Mouse (Mus musculus) left cerebral cortex, adult 18-20 months (tissue): ENCODE data around the gene B630019K06Rik. TPM values are rescaled to one million over a fixed set of nuclear protein-coding genes. Genes with fewer than 3 reads are reported as not detected.
"Not testable (repeated sequence)": the region's sequence is repeated elsewhere in the genome, so short reads cannot be mapped to it uniquely, and the experiment has no call there.

Experiments used
- DNase-seq, 2 experiments: peaks; one replicate each; pipeline ENCODE4 v3.0.0; 2021 to 2022; ENCODE audit warnings: low spot score in 2 of 2, mixed read lengths in 1 of 2
- long read RNA-seq, 2 experiments: library from polyadenylated mRNA; stranded (forward); transcript quantifications; one replicate each; pipeline ENCODE4 v2.0.0; 2021
- total RNA-seq, 2 experiments: library from RNA; stranded (reverse); gene quantifications; 2 replicates each; pipeline ENCODE4 v1.2.3; 2021

B630019K06Rik gene
- total RNA-seq, result 10 to 100 TPM; 32.4 to 35.7 TPM
- long read RNA-seq, experiment 1, transcript B630019K06Rik-201 (1 exons, 2,583 nt), result major isoform, 67 of 67 reads
- long read RNA-seq, experiment 1, partial matches to known transcripts, result 0 of 67 reads
- long read RNA-seq, experiment 1, other reads (novel, unspliced or antisense), result 0 of 67 reads
- long read RNA-seq, experiment 2, transcript B630019K06Rik-201 (1 exons, 2,583 nt), result major isoform, 49 of 49 reads
- long read RNA-seq, experiment 2, partial matches to known transcripts, result 0 of 49 reads
- long read RNA-seq, experiment 2, other reads (novel, unspliced or antisense), result 0 of 49 reads

- DNase-seq, result peak; percentile 31 to 63
These were observed at the start of gene B630019K06Rik for GRCm38 (mm10) chrX:8892343-8893155. Gene B630019K06Rik, plus strand, starts transcription at chrX:8892382.

GRCm38 (mm10) chrX:8843694-8844093 is 48.5 kb upstream of the B630019K06Rik start, which contains the start of gene Gm6592:
Gene Gm6592, plus strand, starts transcription at chrX:8843994.
- no peak for DNase-seq

- DNase-seq, result no peak
These were observed 39.7 kb upstream of the B630019K06Rik start for GRCm38 (mm10) chrX:8852486-8852885.

- peak; percentile 76 to 77 for DNase-seq
These were observed 27.9 kb upstream of the B630019K06Rik start for GRCm38 (mm10) chrX:8864331-8864730.

- not testable (repeated sequence) for DNase-seq
These were observed 18.2 kb upstream of the B630019K06Rik start, which contains the start of gene Gm5751 for GRCm38 (mm10) chrX:8873953-8874352. Gene Gm5751, plus strand, starts transcription at chrX:8874253.

GRCm38 (mm10) chrX:8884336-8884735 is 7.8 kb upstream of the B630019K06Rik start:
- no peak for DNase-seq

- DNase-seq, result no peak
These were observed 223 bp upstream of the B630019K06Rik start for GRCm38 (mm10) chrX:8891975-8892342.

- peak; percentile 7 to 10 for DNase-seq
These were observed 1.0 kb downstream of the B630019K06Rik start for GRCm38 (mm10) chrX:8893182-8893651.

- DNase-seq, result no peak
These were observed 8.6 kb downstream of the B630019K06Rik start for GRCm38 (mm10) chrX:8900823-8901222.

GRCm38 (mm10) chrX:8901906-8902472 is 9.8 kb downstream of the B630019K06Rik start:
- peak in 1 of 2 experiments; percentile 3 for DNase-seq

GRCm38 (mm10) chrX:8921080-8921479 is 28.9 kb downstream of the B630019K06Rik start:
- DNase-seq, result no peak

GRCm38 (mm10) chrX:8921813-8922607 is 29.8 kb downstream of the B630019K06Rik start:
- no peak for DNase-seq

GRCm38 (mm10) chrX:8927308-8927707 is 35.1 kb downstream of the B630019K06Rik start:
- no peak for DNase-seq

GRCm38 (mm10) chrX:8944041-8944440 is 51.9 kb downstream of the B630019K06Rik start:
- DNase-seq, result no peak

Other genes starting within 250 kb of the B630019K06Rik start
- not detected for gene Ssxb8, start 201.5 kb upstream of the B630019K06Rik start, total RNA-seq
- not detected for gene Ssx9, start 143.9 kb upstream of the B630019K06Rik start, total RNA-seq
- not detected for gene Ssxb5, start 88.7 kb upstream of the B630019K06Rik start, total RNA-seq
- not detected for gene Gm6592, start 48.4 kb upstream of the B630019K06Rik start, total RNA-seq
- gene Gm5751, start 18.1 kb upstream of the B630019K06Rik start, total RNA-seq, result not detected
- gene Fthl17b, start 70.6 kb downstream of the B630019K06Rik start, total RNA-seq, result not detected
- not detected for gene Fthl17c, start 84.2 kb downstream of the B630019K06Rik start, total RNA-seq
- gene Fthl17d, start 94.4 kb downstream of the B630019K06Rik start, total RNA-seq, result not detected
- not detected for gene Fthl17e, start 141.1 kb downstream of the B630019K06Rik start, total RNA-seq
- gene Fthl17f, start 170.6 kb downstream of the B630019K06Rik start, total RNA-seq, result not detected
- not detected for gene 4930402K13Rik, start 212.2 kb downstream of the B630019K06Rik start, total RNA-seq